Mouse (Mus musculus) C2C12 (cell line): ENCODE measurements at regions not wholly inside any gene's neighbourhood (a gene's known extent, or its start where the extent isn't known, plus 50 kb on each side); places are given as distances from the start of the nearest gene placed in this dataset.

Experiments
- CEBPB ChIP-seq: IDR thresholded peaks from one replicate; pipeline ENCODE4 v1.6.1; 2011; ENCODE audit warnings: low read depth, mild to moderate bottlenecking, control low read depth, moderate library complexity
- CTCF ChIP-seq: IDR thresholded peaks from one replicate; pipeline ENCODE4 v1.5.1; 2011; ENCODE audit not compliant: control insufficient read depth, insufficient read depth, insufficient read length

DNA sequence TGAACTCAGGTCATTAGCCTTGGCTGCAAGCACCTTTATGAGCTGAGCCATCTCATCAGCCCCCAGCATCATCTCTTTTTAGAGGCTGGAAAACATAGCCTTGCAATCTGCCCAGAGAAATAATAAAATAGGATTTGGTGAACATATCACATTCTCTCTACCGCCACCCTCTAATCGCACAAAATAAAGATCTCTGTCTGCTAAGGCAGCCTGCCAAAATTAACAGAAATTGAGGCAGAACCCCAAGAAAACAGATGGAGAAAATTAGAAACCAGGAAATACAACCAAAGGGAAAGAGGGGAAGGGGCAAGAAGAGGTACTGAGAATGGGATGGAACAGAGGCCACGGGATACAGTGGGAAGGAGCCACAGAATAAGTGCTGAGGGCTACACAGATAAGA lies 176.8 kb upstream of the Csf3r start:
- TF ChIP-seq CEBPB (no peak), CTCF (no peak)
